Mouse (Mus musculus): ENCODE results near the gene Tinag.
"Not testable (repeated sequence)": the region's sequence is repeated elsewhere in the genome, so short reads cannot be mapped to it uniquely, and the experiment has no call there.

The Tinag gene

DNA sequence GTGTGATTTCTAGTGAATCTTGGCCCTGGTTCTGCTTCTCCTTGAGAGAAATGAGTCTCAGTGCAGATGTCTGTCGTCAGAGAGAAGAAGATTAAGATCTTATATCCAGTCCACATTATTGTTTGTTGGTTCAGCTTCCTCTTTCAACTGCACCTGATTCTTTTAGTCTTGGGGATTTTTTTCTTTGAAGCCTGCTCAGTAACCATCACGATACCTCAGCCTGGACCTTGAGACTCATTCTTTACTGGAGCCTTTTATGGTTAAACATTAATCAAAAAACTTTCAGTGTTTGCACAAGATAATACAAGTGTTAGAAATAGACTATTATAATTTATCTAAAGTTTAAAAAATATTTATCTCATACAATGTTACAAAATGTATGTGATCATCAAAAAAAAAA is at the start of gene Tinag:
Tinag (minus strand) TSS at position 210 of the 400 bp plus-strand sequence.
- no peak for DNase-seq (ENCODE audit: low read depth)

DNA sequence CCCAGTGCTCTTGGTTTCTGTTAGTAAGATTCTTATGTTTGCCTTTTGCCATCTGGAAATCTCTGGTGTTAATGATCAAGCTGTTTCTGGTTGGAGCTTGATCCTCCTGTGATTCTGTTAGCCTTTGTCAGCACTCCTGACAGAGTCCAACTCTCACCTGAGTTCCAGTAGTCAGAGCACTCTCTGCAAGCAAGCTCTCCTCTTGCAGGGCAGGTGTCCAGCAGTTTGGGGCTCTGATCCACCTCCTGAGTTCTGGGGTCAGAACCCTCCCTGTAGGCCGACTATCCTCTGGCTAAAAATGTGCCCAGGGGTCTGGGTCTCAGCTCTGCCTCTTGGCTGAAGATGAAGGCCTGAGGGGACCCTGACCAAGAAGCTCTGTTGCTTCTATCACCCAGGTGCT is 37.6 kb upstream of the Tinag start:
- DNase-seq (ENCODE audit: low read depth), result not testable (repeated sequence)

DNA sequence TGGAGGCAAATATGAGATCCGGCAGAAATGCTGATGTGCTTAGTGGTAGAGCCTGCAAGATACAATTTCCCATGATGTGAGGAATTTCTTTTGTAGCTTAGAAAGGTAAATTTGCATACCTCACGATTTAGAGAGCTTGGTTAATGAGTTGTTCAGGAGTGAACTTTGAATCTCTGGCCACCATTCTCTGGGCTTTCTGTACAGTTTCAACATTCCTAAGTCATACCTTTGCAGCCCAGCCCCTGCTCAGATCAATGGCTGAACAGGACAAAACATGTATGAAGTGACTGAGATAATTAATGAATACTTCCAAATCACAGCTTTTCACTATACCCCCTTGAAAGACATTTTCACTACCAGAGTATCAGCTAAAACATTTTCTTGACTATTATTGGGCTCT is 26.1 kb upstream of the Tinag start:
- DNase-seq (ENCODE audit: low read depth), result no peak

DNA sequence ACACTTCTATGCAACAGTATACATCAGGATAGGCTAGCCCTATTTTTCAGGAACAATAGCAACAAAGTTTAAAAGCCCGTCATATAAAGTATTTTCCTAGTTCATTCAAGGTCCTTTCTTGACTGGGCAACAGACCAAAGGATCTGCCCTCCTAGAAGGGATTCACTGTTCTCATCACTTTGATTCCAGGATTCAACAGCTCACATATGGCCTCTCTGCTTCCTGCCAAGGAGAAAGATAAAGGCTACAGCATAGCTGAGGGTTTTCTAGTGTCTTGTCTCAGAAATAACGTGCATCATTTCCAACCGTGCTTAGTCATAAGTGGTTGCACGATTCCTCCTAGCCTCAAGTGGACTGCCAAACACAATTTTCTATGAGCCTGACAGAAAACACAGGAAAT is 11.0 kb upstream of the Tinag start:
- no peak for DNase-seq (ENCODE audit: low read depth)

DNA sequence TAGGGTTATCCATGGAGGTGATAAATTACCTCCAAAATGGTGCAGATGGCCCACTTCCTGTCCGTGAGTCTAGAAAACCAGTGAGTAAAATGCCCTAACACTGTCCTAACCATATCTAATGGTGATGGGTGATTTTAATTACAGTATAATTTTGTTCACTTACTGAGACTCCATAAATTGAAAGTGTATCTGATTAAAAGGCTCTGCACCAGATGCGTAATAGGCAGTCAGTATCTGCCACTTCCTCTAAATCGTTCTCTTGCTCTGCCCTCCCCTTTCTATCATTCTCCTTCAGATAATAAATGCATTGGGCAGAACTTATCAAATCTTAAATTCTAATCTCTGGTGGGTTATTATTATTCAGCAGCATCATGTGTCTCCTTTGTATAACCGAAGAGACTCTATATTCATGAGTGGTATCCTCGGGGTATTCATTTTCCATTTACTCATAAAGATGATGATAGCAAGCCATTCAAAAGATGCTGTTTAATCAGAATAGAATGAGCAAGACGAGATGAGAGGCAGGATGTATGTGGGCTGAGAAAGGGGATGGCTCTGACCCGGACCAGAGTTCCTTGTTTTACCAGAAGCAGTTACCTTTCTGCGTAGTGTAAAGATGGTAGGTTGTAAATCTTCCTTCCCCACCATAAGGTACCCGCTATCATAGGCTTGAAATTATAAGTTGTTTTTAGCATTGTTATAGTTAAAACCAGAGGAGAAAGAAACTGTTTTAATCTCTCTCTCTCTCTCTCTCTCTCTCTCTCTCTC is 9.0 kb upstream of the Tinag start:
- no peak for DNase-seq (ENCODE audit: low read depth)

DNA sequence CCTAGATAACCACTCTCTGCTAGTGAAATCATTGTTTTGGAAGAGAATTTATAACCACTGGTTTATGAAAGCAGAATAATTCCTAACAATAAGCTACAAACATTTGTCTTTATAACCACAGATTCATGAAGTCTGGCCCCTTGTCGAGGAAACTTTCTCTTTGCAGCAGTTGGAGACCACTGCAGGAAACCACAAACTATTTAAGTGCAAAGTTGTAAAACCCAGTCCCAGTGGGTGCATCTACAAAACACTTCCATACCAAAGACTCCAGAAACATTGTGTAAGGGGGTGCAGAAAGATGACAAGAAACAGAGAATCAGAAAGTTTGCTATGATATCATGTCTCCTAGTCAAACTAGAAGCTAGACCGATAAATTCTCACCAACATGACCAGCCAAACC is 5.8 kb upstream of the Tinag start:
- no peak for DNase-seq (ENCODE audit: low read depth)

DNA sequence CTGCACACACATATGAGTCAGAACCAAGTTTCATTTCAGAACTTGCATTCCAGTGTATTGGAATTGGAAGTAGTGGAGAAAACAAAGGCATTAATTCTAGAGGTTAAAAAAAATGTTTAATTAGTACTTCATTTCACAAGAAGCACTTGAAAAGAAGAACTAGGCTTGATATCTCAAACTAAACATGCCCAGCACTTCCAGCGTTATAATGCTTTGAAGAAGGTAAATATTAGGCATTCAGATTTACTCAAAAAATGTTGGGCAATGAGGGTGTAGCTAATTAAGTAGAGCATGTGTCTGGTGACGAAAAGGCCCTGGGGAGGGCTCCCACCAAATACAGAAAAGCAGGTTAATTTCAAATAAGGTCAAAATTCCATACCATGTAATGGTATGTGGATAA is 4.1 kb upstream of the Tinag start:
- DNase-seq (ENCODE audit: low read depth), result no peak

DNA sequence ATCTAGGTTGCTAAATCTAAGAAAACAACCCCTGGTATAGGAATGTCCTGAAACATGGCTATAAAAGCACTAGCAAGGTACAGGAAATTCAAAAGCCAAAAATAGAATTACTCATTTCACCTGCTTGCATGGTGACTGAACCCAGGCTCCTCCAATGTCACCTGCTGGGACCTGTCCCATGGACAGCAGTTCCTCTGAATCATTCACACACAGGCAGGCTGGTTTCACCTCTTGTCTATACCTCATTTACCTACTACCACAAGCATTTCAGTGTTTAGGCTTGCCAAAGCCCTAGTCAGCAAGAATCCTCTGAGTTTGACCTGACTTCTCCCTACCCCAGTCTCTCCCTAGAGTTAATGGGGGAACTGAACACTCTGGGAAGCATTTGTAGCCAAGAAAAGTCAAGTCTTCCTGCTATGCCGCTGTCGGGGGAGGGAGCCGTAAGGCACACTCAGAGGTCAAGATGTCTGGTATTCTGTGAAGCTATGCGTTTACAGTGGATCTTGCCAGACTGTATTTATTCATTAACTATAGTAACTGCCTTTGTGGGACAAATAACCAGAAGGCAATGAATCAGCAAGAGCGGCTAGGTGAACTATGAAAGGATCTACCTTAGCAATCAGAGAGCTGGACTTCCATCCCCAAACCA is 597 bp upstream of the Tinag start:
- no peak for DNase-seq (ENCODE audit: low read depth)

DNA sequence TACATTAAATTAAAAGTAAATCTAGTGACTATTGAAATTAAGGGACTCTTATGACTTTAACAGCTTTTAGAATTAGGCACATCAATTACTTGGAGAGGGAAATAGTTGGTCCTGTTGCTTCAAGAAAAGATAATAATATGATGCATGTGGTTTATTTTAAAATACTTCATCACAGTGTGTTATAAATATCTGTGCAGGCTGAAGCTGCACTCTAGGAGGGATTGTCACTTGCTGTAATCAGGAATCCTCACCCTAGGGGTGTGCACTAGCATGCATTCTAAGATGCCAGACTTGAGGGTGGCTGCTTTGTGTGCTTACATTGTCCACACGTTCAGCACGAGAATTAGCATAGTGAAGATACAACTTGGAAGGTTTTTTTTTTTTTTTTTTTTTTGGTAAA is 10.2 kb downstream of the Tinag start:
- DNase-seq (ENCODE audit: low read depth), result no peak

DNA sequence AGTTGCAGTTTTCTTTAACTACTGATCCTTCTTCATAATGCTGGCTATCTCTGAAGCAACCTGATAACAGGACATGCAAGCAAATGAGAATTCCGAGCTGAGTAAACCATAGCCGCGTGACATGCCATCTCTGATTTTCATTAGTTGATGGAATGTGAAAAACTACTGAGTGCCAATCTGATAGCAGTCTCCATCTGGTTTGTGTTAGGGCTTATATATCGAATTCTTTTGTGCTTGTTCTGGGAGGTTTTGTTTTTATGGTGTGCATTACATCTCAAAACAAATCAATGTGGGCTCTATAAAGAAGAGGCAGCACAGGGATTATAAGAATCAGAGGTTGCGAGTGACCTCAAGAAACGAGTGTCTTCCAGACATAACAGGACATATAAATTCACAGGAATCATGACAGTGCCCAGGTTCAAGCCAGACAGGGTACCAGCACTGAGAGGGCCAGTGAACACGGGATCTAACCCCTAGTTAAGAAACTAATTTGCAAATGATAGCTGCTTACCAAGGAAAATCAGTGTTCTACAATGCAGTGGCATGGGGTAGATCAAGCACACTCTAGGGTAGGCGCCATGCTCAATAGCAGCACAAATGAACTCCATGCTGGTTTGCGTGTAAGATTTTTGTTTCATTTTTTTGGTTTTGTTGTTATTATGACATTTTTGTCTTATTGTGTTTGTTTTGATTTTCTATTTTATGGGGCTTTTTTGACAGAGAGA is 13.0 kb downstream of the Tinag start:
- no peak for DNase-seq (ENCODE audit: low read depth)

DNA sequence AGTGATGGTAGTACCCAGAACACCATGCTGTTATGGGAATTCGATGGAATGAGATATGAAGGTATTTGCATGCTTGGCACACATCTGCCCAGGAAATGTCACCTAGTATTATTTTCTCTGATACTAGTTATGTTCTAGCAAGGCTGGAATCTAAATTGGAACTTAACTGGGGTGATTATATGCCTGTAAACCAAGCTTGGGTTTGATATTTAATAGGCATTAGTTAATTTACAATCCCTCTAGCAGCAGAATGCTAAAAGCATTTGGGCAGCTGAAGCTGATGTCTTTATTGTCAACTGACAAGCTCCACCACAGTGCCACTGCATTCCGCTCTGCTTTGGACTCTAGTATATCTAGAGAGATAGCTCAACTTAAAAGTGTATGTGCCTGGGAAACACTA is 20.3 kb downstream of the Tinag start:
- no peak for DNase-seq (ENCODE audit: low read depth)

DNA sequence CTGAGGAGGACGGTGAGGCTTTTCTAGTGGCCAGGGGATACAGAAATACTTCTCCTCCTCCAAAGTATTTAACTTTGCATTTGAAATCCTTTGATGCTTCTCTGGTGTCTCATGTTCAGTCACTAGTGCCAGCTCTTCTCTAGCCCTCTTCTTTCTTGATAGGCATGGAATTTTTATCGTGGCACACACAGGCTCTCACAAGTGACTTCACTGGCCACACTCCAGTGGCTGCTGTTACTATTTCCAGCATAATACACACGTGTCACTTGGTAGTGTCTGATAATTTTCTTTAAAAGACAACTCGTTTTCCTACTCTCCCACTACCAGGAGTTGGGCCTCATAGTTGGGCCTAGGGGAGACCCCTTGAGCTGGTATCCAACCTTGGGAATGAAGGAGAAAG is 26.7 kb downstream of the Tinag start:
- no peak for DNase-seq (ENCODE audit: low read depth)

DNA sequence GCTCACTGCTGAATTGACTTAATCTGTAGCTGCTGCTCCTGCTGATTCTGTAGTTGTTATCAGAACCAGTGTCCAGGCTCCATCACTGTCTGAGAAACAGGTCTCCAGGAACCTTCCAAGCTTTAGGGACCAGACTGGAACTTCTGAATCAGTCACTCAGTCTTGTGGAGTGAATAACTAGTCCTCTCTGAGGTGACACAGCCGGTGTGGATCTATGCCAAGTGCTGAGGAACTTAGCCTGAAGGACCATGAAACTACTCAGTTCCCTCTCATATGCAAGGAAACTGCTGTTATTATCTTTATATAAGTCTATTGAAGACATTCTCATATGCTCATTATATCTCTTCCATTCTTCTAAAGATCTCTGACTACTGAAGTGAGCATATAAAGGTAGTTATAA is 49.6 kb downstream of the Tinag start:
- no peak for DNase-seq (ENCODE audit: low read depth)

DNA sequence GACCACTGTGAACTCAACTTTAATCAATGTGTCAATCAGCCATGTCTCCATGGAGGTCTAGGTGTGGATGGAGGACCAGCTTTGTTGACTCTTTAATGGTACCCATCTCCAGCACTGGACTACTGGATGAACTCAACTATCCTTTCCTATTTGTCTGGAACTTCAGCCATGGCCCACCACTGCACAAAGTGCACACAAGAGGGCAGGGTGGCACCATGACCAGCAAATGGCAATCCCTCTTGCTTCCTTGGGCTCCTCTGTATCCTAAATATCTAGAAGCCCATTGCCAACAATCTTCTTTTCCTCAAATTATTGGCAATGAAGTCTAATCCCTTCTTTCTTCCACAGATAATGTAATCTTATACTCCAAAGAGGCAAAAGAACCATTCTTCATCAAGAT is 55.6 kb downstream of the Tinag start:
- no peak for DNase-seq (ENCODE audit: low read depth)

DNA sequence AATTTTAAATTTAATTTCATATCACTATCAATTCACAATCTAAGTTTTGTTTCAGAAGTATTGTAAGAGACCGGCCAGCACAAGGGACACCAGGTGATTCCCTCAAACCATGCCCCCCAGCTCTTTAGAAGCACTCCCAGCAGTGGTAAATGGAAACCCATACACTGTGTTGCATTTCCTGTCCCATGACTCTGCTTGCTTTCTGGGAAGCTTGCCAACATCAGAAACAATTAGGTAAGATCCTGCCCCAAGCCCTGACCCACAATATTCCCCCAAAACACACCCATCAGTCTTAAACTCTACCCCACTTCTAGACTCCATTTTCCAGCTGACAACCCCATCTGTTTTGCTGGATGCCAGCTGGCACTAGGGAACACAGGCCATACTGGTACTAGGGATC is 110.8 kb downstream of the Tinag start:
- no peak for DNase-seq (ENCODE audit: low read depth)

DNA sequence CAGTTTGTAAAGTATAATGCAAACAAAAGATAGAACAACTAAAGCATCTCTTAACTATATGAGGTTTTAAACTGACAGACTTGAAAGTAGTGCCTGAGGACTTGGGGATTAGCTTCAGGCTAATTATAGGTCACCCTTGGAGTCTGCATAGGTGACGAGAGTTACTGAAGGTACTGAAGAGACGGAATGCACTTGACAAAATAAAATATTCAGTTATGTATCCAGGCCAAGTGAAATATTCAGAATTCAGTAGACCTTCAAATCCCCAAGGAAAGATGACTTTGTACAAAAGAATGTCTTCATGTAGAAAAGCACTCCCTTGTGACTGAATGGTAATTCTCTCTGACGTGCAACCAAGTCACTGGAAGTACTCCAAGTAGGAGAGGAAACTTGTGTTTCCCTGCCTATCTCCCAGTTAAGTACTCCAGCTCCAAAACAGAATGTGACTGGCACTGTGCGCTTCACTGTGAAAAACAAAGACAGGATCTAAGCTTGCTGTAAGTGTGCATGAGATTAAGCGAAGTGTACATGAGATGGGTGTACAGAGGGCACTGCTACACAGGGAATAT is 130.4 kb downstream of the Tinag start:
- no peak for DNase-seq (ENCODE audit: low read depth)

Data from naive thymus-derived CD4-positive, alpha-beta T cell, adult 2 months (primary cell).